Mouse (Mus musculus) CD8-positive naive resting alpha-beta T cell, adult 2 months (primary cell): Measurements from ENCODE around the gene Zfp420.
A peak's percentile ranks its signal among the peaks of the same experiment; 100 is the strongest.

Source experiments
- DNase-seq, 2 experiments: peaks; one replicate each; pipeline ENCODE4 v3.0.0; 2022; ENCODE audit warnings: low read depth in 2 of 2, low spot score in 2 of 2

Gene Zfp420

GRCm38 (mm10) chr7:29898351-29898750 lies 38.6 kb downstream of the Zfp420 start:
- DNase-seq, result no peak

DNA sequence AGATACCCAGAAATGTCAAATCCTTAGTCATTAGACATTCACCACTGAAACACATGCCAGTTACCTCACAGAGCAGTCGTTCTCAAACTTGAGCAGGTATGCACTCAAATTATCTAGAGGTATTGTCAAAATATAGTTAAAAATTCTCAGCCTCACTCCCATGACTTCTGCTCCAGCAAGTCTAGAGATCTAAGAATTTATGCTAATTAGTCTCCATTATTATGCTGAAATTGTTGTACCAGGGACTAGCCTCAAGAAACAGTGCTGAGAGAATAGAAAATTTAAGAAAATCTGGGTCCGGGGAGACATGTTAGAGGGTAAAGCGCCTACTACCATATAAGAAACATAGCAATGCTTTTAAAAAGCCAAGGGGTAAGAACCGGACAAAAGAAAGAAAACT lies 44.3 kb downstream of the Zfp420 start:
- no peak for DNase-seq

DNA sequence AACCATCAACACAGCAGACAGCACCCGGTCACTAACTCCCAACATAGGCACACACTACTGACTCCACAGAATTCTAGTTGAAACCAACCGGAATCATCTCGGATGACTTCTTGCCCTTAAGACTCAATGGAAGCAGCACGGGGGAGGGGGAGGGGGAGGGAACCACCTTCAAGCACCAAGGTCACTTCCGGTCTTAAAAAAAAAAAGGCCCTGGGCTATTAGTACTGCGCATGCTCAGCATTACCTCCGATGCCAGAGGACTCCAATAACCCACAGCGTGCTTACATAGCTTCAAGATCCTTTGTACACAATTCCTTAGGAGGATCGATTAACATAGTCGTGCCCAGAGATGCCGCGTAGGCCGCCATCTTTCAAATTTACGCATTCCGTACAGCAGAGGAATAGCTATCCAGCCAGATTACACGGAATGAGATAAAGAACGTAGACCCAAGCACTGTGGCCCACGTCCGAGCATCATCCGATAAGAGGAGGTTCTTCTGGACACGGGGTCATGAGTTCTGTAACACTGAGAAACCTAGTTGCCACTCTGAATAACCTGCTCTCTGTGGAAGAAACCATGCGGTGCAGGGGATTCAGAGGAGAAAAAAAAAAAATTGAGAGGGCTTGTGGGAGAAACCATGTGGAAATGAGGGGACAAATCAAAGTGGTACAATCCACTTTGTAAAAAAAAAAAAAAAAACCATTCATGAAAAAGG lies 46.3 kb downstream of the Zfp420 start, which contains the start of gene Zfp27:
Zfp27 (minus strand) TSS at position 607 of the 716 bp plus-strand sequence.
- peak; percentile 35 to 50 for DNase-seq

- DNase-seq, result no peak
Observed at GRCm38 (mm10) chr7:29906682-29907058, 46.9 kb downstream of the Zfp420 start.

GRCm38 (mm10) chr7:29907206-29907605 lies 47.4 kb downstream of the Zfp420 start:
- no peak for DNase-seq

- DNase-seq, result peak; percentile 55 to 76
Observed at GRCm38 (mm10) chr7:29908130-29908950, 48.6 kb downstream of the Zfp420 start, which contains the start of gene Zfp383. Gene Zfp383 (plus strand): TSS chr7:29908223.

DNA sequence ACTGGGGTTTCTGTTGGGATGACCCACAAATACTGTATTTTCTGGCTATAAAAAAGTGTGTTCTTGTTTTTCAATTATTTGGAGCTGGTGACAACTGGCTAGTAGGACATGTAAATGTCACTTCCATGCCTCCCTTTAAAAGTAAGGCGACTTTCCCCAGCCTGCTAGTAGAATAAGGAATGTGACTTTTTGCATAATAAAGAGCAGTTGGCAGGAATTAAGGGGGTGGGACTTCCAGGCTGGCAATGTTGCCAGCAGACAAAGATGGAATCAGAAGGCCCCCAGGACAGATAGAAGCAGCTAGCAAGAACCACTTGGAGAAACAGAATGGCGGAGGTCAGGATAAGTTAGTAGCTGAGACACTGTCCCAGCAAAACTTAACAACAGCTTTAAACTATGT lies 50.5 kb downstream of the Zfp420 start:
- no peak for DNase-seq

DNA sequence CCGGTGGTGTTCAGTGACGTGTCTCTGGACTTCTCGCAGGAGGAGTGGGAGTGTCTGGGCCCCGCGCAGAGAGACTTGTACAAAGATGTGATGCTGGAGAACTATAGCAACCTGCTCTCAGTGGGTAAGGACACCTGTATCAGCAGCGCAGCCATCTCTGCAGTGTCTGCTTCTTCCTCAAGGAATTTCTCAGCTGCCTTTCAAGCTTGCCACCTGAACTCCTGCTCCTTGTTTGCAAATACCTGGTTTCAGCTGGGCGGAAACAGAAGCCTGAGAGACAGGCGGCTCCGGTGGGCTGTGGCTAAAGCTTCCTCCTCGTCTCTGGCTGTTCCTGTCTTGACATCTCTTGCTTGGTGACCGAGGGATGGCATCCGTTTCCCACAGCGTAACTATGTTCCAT lies 52.4 kb downstream of the Zfp420 start:
- DNase-seq, result no peak

DNA sequence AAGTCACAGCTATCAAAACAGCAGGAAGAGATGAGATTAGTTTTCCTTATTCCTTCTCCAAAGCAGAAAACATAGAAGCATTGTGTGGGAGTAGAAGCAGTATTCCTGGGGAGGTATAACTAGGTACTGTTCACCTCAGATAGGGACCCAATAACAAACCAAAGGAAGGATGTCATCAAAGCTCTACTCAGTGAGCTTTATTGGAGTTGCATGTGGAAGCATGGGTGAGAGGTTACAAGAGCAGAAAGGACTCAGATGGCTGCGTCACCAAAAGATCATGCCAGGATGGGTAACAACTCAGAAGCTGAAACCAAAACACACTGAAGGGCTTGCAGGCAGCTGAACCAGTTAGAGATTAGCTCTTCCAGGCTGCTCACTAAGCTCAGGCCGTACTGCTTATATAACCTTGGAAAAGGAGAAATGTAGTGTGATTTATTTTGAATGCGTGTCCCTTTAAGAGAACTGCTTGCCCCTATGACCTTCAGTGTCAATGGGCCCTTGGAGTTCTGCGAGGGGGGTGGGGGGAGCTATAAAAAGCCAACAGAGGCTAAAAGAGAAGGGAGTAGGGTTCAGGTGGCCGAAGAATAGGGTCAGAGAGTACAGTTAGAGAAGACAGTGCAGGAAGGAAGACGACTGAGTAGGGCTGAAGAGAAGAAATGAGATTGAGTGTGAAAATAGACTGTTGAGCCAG lies 57.7 kb downstream of the Zfp420 start:
- DNase-seq, result no peak

DNA sequence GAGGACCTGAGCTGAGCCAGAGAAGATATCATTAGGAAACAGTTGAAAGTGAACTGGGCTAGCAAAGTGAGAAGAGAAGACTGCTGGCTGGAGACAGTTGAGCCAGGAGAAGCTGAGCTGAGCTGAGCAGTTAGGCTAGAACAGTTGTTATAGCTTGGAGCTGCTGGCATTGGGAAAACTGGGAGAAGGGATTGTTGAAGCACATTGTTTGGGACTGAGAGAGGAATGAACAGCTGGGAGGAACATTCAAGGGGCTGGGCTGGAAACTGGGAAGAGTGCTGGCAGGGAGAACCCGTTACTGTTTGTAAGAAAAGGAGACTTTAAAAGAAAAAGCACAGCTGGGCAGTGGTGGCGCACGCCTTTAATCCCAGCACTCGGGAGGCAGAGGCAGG lies 58.3 kb downstream of the Zfp420 start:
- DNase-seq, result no peak

- no peak for DNase-seq
Observed at GRCm38 (mm10) chr7:29921439-29922093, 61.8 kb downstream of the Zfp420 start.

DNA sequence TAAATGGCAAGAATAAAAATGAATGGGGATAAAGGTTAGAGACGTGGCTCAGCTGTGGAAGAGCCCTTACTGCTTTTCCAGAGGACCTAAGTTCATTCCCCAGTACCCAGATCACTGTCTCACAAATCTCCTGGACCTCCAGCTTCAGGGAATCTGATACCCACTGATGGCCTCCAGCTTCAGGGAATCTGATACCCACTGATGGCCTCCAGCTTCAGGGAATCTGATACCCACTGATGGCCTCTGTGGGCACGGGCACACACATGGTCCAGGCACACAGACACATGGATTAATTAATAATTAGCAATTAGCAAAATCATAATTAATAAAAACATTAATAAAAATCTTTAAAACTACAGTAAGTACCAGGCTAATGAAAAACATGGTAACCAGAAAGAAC lies 63.0 kb downstream of the Zfp420 start:
- no peak for DNase-seq
